Mouse (Mus musculus) stomach, embryonic 16.5 days (tissue): ENCODE results near the gene Arhgap20. TPM values are rescaled to one million over a fixed set of nuclear protein-coding genes. Genes with fewer than 3 reads are reported as not detected.
A peak's percentile ranks its signal among the peaks of the same experiment; 100 is the strongest.

Source experiments
- ATAC-seq: fragments of 200-750 bp; cut with Nextera tagmentation; 2 replicates; pipeline ENCODE4 v1.8.0; 2017; ENCODE audit warnings: moderate number of reproducible peaks, moderate TSS enrichment; ENCODE audit not compliant: insufficient read depth, low FRiP score
- H3K27ac ChIP-seq: fragments of 300-500 bp; sonication (generic); 2 replicates; pipeline ENCODE4 v1.5.1; 2014; ENCODE audit warnings: low read length
- H3K27me3 ChIP-seq: fragments of 300-500 bp; sonication (generic); 2 replicates; pipeline ENCODE4 v1.6.1; 2014; ENCODE audit warnings: low read length, control low read depth, mixed read lengths; ENCODE audit not compliant: control insufficient read depth, insufficient read depth
- H3K36me3 ChIP-seq: fragments of 300-500 bp; sonication (generic); 2 replicates; pipeline ENCODE4 v1.6.1; 2014; ENCODE audit warnings: low read length; ENCODE audit not compliant: control insufficient read depth, insufficient read depth
- H3K4me1 ChIP-seq: fragments of 300-500 bp; sonication (generic); 2 replicates; pipeline ENCODE4 v1.6.1; 2014; ENCODE audit warnings: low read length, control low read depth, mixed read lengths; ENCODE audit not compliant: control insufficient read depth, insufficient read depth
- H3K4me2 ChIP-seq: fragments of 300-500 bp; sonication (generic); 2 replicates; pipeline ENCODE4 v1.6.1; 2014; ENCODE audit warnings: low read depth, low read length, mixed read lengths
- H3K4me3 ChIP-seq: fragments of 300-500 bp; sonication (generic); replicated peaks from 2 replicates; pipeline ENCODE4 v1.5.1; 2014; ENCODE audit warnings: mild to moderate bottlenecking, low read length
- H3K9ac ChIP-seq: fragments of 300-500 bp; sonication (generic); 2 replicates; pipeline ENCODE4 v1.6.1; 2014; ENCODE audit warnings: low read length
- H3K9me3 ChIP-seq: fragments of 300-500 bp; sonication (generic); replicated peaks from 2 replicates; pipeline ENCODE4 v1.6.1; 2016; ENCODE audit warnings: low read length, control low read depth; ENCODE audit not compliant: control insufficient read depth
- WGBS: fragments of 180-500 bp; shearing (Covaris S2); extraction: QIAGEN DNeasy Blood & Tissue Kit; methylation state at CpG from one replicate; pipeline ENCODE4 v1.1.7; 2014; 5-methylcytosine and 5-hydroxymethylcytosine counted together
- polyA plus RNA-seq: library from polyadenylated mRNA; unstranded; fragments of >200 nt; fragmentation: Nextera tagmentation; extraction: Ambion mirVana; gene quantifications from 2 replicates; pipeline ENCODE4 v1.2.1, GENCODE M21; 2015

Gene Arhgap20
- 2.7 and 3.5 TPM in 2 replicates for polyA plus RNA-seq

- H3K27me3 ChIP-seq: peaks cover 29% of the 10 kb centered on the region
- peak within 1 kb of the TSS; percentile 83 for H3K9ac ChIP-seq
- peak; percentile 93 for ATAC-seq
- under 1% methylated on average over 75 of the region's 77 CpGs for WGBS
- H3K4me2 ChIP-seq: peak within 1 kb of the TSS; percentile 97
- peak within 1 kb of the TSS; percentile 60 for H3K4me3 ChIP-seq
- H3K27ac ChIP-seq: peak within 1 kb of the TSS; percentile 50; the same call in 1 of the 2 replicates
- H3K4me1 ChIP-seq: peaks cover 11% of the 10 kb centered on the region; the same call in 1 of the 2 replicates
- H3K9me3 ChIP-seq: no peaks in the 10 kb centered on the region
- no peaks in the 10 kb centered on the region for H3K36me3 ChIP-seq
Observed at GRCm38 (mm10) chr9:51764921-51765416, at the start of gene Arhgap20. Gene Arhgap20 (plus strand): TSS chr9:51765337.

DNA sequence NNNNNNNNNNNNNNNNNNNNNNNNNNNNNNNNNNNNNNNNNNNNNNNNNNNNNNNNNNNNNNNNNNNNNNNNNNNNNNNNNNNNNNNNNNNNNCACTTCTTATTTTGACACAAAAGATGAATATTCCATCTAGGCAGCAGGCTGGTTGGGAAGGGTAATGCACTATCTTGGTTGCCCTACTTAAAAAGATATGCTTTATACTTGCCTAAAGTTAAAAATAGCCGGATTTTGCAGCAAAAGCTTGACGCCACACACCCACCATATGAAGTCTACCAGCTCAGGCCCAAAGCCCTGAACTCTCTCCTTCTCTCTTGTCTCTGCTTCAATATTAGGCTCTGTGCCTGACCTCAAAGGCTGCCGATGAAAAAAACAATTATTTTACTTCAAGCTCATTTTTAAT, 46.3 kb upstream of the Arhgap20 start:
- Histone ChIP-seq H3K9ac (no peak overlapping the region), H3K9me3 (no peaks in the 10 kb centered on the region), H3K4me1 (peaks cover 4% of the 10 kb centered on the region; the same call in 1 of the 2 replicates), H3K4me2 (no peak overlapping the region), H3K36me3 (no peaks in the 10 kb centered on the region), H3K27ac (no peak overlapping the region), H3K27me3 (no peaks in the 10 kb centered on the region), H3K4me3 (no peak overlapping the region)
- no peak for ATAC-seq
- WGBS: 82% methylated on average over 3 of the region's 3 CpGs

DNA sequence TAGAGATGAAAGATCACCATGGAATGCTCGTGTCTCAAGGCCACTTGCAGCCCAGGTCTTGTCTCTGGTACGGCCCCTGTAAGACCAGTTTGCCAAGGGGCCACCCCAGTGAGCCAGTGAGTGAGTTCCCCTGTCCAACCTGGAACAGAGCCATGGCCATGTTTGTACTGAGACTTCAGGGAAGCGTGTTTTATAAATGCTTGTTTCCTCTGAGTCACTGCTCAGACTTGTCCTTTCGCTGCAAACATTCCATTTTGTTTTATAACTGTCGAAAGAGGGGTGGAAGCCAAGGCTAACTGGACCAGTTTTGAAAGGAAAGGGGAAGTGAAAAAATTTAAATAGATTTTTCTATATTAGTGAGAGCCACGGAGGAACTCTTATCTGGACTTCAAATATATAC, 37.2 kb upstream of the Arhgap20 start:
- Histone ChIP-seq H3K9me3 (no peaks in the 10 kb centered on the region), H3K27ac (peak overlapping the region; percentile 31), H3K4me1 (no peaks in the 10 kb centered on the region), H3K36me3 (no peaks in the 10 kb centered on the region), H3K4me3 (no peak overlapping the region), H3K9ac (no peak overlapping the region), H3K4me2 (no peak overlapping the region), H3K27me3 (no peaks in the 10 kb centered on the region)
- 11% methylated on average over 6 of the region's 6 CpGs for WGBS
- no peak for ATAC-seq

- ATAC-seq: no peak
- H3K27me3 ChIP-seq: no peaks in the 10 kb centered on the region
- no peaks in the 10 kb centered on the region for H3K9me3 ChIP-seq
- no peak overlapping the region for H3K4me2 ChIP-seq
- H3K36me3 ChIP-seq: no peaks in the 10 kb centered on the region
- H3K4me1 ChIP-seq: no peaks in the 10 kb centered on the region
- 33% methylated on average over 9 of the region's 9 CpGs for WGBS
- H3K9ac ChIP-seq: no peak overlapping the region
- H3K4me3 ChIP-seq: no peak overlapping the region
- no peak overlapping the region for H3K27ac ChIP-seq
Observed at GRCm38 (mm10) chr9:51735180-51736034, 29.7 kb upstream of the Arhgap20 start.

DNA sequence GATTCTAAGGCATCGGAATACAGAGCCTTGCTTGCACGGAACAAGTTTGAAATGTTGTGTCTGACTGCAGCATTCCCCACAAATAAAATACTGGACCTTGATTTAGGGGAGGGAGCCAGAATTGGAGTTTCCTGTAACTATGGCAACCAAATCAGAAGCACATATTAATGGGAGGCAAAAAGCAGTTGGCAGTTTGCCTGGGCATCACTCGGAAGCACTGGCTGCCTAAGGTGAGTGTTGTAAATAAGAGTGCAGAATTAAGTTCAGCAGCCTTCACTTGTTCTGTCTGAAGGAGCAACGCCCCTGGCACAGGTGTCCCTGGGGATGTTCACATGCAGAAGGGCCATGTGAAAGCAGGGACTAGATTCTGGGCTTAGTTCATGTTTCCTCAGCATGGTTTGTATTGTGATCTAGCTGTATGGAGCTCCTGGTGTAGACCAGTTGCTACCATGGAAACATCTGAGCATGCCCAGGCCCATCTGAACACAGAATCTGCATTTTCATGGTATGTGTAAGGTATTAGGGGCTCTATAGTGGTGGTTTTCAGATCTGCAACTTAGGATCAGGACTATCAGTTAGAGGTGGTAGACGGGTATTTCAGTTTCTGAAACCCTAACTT, 28.3 kb upstream of the Arhgap20 start:
- no peak overlapping the region for H3K4me2 ChIP-seq
- no peak for ATAC-seq
- no peak overlapping the region for H3K27ac ChIP-seq
- no peaks in the 10 kb centered on the region for H3K36me3 ChIP-seq
- no peak overlapping the region for H3K4me3 ChIP-seq
- H3K4me1 ChIP-seq: no peaks in the 10 kb centered on the region
- no peaks in the 10 kb centered on the region for H3K27me3 ChIP-seq
- H3K9ac ChIP-seq: no peak overlapping the region
- no peaks in the 10 kb centered on the region for H3K9me3 ChIP-seq
- WGBS: 69% methylated on average over 5 of the region's 5 CpGs

- Histone ChIP-seq H3K27me3 (no peaks in the 10 kb centered on the region), H3K4me2 (no peak overlapping the region), H3K36me3 (no peaks in the 10 kb centered on the region), H3K4me1 (no peaks in the 10 kb centered on the region), H3K4me3 (no peak overlapping the region), H3K27ac (no peak overlapping the region), H3K9ac (no peak overlapping the region), H3K9me3 (no peaks in the 10 kb centered on the region)
- 83% methylated on average over 9 of the region's 9 CpGs for WGBS
- ATAC-seq: no peak
Observed at GRCm38 (mm10) chr9:51738349-51738748, 26.8 kb upstream of the Arhgap20 start.

DNA sequence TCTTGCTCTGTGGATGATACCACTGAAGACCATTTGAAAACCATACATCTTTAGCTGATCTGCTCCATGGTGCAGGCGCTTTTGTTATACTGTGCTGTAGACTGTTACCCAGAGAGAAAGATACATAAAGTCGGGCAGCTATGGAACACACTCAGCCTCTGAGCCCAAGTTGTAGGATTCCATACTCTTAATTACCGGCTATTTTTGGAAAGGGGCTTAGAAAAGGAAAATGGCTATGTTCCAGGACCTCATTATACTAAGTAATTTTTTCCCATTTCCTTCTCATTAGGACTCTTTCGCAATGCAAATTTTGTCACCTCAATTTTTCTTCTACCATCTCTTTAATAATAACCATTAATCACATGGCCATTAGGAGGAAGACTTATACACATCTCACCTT, 25.3 kb upstream of the Arhgap20 start:
- no peak for ATAC-seq
- no peaks in the 10 kb centered on the region for H3K4me1 ChIP-seq
- H3K9me3 ChIP-seq: no peaks in the 10 kb centered on the region
- H3K9ac ChIP-seq: no peak overlapping the region
- WGBS: 84% methylated on average over 4 of the region's 4 CpGs
- H3K27ac ChIP-seq: no peak overlapping the region
- H3K4me3 ChIP-seq: no peak overlapping the region
- no peak overlapping the region for H3K4me2 ChIP-seq
- H3K27me3 ChIP-seq: no peaks in the 10 kb centered on the region
- H3K36me3 ChIP-seq: no peaks in the 10 kb centered on the region

- WGBS: 32% methylated on average over 4 of the region's 4 CpGs
- ATAC-seq: no peak; the same call in 1 of the 2 replicates
- H3K36me3 ChIP-seq: no peaks in the 10 kb centered on the region
Observed at GRCm38 (mm10) chr9:51750144-51750543, 15.0 kb upstream of the Arhgap20 start.

GRCm38 (mm10) chr9:51761003-51761402, 4.1 kb upstream of the Arhgap20 start:
- no peak for ATAC-seq
- H3K4me3 ChIP-seq: no peak overlapping the region
- 0 out of 2 replicates have a peak, but pooled peaks cover 2% of the 10 kb centered on the region for H3K4me1 ChIP-seq
- H3K27me3 ChIP-seq: peaks cover 11% of the 10 kb centered on the region
- H3K36me3 ChIP-seq: no peaks in the 10 kb centered on the region
- no peak overlapping the region for H3K9ac ChIP-seq
- no peak overlapping the region for H3K4me2 ChIP-seq
- no peak overlapping the region for H3K27ac ChIP-seq
- 65% methylated on average over 2 of the region's 2 CpGs for WGBS
- no peaks in the 10 kb centered on the region for H3K9me3 ChIP-seq

More at GRCm38 (mm10) chr9:51750144-51750543, 15.0 kb upstream of the Arhgap20 start:
- Histone ChIP-seq H3K4me3 (no peak overlapping the region), H3K4me2 (no peak overlapping the region), H3K9me3 (no peaks in the 10 kb centered on the region), H3K4me1 (no peaks in the 10 kb centered on the region), H3K27me3 (no peaks in the 10 kb centered on the region), H3K27ac (no peak overlapping the region), H3K9ac (no peak overlapping the region)
